Mouse (Mus musculus) midbrain, embryonic 14.5 days (tissue): Measurements from ENCODE around the gene Gopc. TPM values are rescaled to one million over a fixed set of nuclear protein-coding genes. Genes with fewer than 3 reads are reported as not detected.
"Not testable (repeated sequence)": the region's sequence is repeated elsewhere in the genome, so short reads cannot be mapped to it uniquely, and the experiment has no call there.

Experiments used
- ATAC-seq: fragments of 200-750 bp; cut with Nextera tagmentation; 2 replicates; pipeline ENCODE4 v1.8.0; 2017; ENCODE audit warnings: moderate number of reproducible peaks, moderate library complexity; ENCODE audit not compliant: low FRiP score, low TSS enrichment
- DNase-seq: peaks from one replicate; pipeline ENCODE4 v3.0.0-alpha.2; 2015
- H3K27ac ChIP-seq: fragments of 300-500 bp; sonication (generic); replicated peaks from 2 replicates; pipeline ENCODE4 v1.5.1; 2014; ENCODE audit warnings: mild to moderate bottlenecking, low read depth, low read length, moderate library complexity
- H3K27me3 ChIP-seq: fragments of 300-500 bp; sonication (generic); 2 replicates; pipeline ENCODE4 v1.6.1; 2014; ENCODE audit warnings: low read length, control low read depth, mixed read lengths; ENCODE audit not compliant: control insufficient read depth, insufficient read depth
- H3K36me3 ChIP-seq: fragments of 300-500 bp; sonication (generic); 2 replicates; pipeline ENCODE4 v1.6.1; 2014; ENCODE audit warnings: low read length, control low read depth; ENCODE audit not compliant: control insufficient read depth, insufficient read depth
- H3K4me1 ChIP-seq: fragments of 300-500 bp; sonication (generic); 2 replicates; pipeline ENCODE4 v1.6.1; 2014; ENCODE audit warnings: mild to moderate bottlenecking, antibody characterized with exemption, low read length, control low read depth; ENCODE audit not compliant: control insufficient read depth, insufficient read depth
- H3K4me2 ChIP-seq: fragments of 300-500 bp; sonication (generic); 2 replicates; pipeline ENCODE4 v1.6.1; 2014; ENCODE audit warnings: mild to moderate bottlenecking, low read length, moderate library complexity
- H3K4me3 ChIP-seq: fragments of 300-500 bp; sonication (generic); replicated peaks from 2 replicates; pipeline ENCODE4 v1.5.1; 2014; ENCODE audit warnings: low read depth, low read length
- H3K9ac ChIP-seq: fragments of 300-500 bp; sonication (generic); replicated peaks from 2 replicates; pipeline ENCODE4 v1.6.1; 2014; ENCODE audit warnings: mild to moderate bottlenecking, low read length, moderate library complexity
- H3K9me3 ChIP-seq: fragments of 300-500 bp; sonication (generic); 2 replicates; pipeline ENCODE4 v1.6.1; 2016; ENCODE audit warnings: low read length, control low read depth, mixed read lengths; ENCODE audit not compliant: control insufficient read depth
- WGBS: fragments of 180-500 bp; shearing (Covaris S2); extraction: QIAGEN DNeasy Blood & Tissue Kit; methylation state at CpG from one replicate; pipeline ENCODE4 v1.1.7; 2014; 5-methylcytosine and 5-hydroxymethylcytosine counted together
- polyA plus RNA-seq: library from polyadenylated mRNA; unstranded; fragments of >200 nt; fragmentation: Nextera tagmentation; extraction: Ambion mirVana; gene quantifications from 2 replicates; pipeline ENCODE4 v1.2.1, GENCODE M21; 2014

The Gopc gene
- polyA plus RNA-seq, 1 experiment from 2014 or later = 24.5 TPM

DNA sequence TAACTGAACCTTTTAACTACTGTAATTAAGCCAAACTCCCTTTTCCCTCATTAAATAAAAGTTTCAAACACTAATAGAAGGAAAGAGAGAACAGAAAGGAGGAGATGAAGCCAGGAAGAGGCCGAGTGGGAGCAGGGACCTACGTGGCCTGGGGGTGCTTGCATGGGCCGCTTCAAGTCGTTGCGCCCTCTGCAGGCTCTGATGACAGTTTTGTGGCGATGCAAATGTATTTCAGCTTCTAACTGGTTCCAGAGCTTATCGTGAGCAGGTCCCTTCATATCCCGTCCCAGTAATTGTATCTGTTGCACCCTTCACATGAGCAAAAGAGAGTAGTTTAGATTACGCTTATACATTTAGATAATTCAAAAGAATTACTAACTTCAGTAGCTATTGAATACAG lies 28.7 kb downstream of the Gopc start:
- peak; percentile 11 for DNase-seq
- peaks cover 43% of the 10 kb centered on the region for H3K36me3 ChIP-seq
- no peaks in the 10 kb centered on the region for H3K4me1 ChIP-seq
- H3K27me3 ChIP-seq = no peaks in the 10 kb centered on the region
- no peak overlapping the region for H3K4me2 ChIP-seq
- no peak overlapping the region for H3K27ac ChIP-seq
- no peak for ATAC-seq
- H3K9ac ChIP-seq = no peak overlapping the region
- H3K9me3 ChIP-seq = no peaks in the 10 kb centered on the region
- H3K4me3 ChIP-seq = no peak overlapping the region
- WGBS = 70% methylated on average over 9 of the region's 9 CpGs

- DNase-seq, H3K4me1 ChIP-seq, H3K27ac ChIP-seq, H3K9me3 ChIP-seq, H3K4me2 ChIP-seq, H3K4me3 ChIP-seq, H3K27me3 ChIP-seq, ATAC-seq, H3K9ac ChIP-seq: not testable (repeated sequence)
- WGBS = 97% methylated on average over 4 of the region's 4 CpGs
- H3K36me3 ChIP-seq = peaks cover 64% of the 10 kb centered on the region
These were observed 38.6 kb downstream of the Gopc start for GRCm38 (mm10) chr10:52343324-52343723.

- H3K27ac ChIP-seq = no peak overlapping the region
- ATAC-seq (no peak), DNase-seq (peak; percentile 79)
- no peaks in the 10 kb centered on the region for H3K27me3 ChIP-seq
- no peaks in the 10 kb centered on the region for H3K4me1 ChIP-seq
- no peak overlapping the region for H3K4me3 ChIP-seq
- peaks cover 3% of the 10 kb centered on the region; the same call in 1 of the 2 replicates for H3K36me3 ChIP-seq
- H3K4me2 ChIP-seq = no peak overlapping the region
- H3K9me3 ChIP-seq = no peaks in the 10 kb centered on the region
- 0% methylated on average over 1 of the region's 1 CpGs for WGBS
- H3K9ac ChIP-seq = no peak overlapping the region
These were observed 50.9 kb downstream of the Gopc start for GRCm38 (mm10) chr10:52331007-52331406.

- no peaks in the 10 kb centered on the region for H3K4me1 ChIP-seq
- H3K9ac ChIP-seq = no peak overlapping the region
- H3K4me3 ChIP-seq = no peak overlapping the region
- H3K4me2 ChIP-seq = no peak overlapping the region
- 98% methylated on average over 3 of the region's 3 CpGs for WGBS
- no peaks in the 10 kb centered on the region for H3K9me3 ChIP-seq
- H3K27ac ChIP-seq = no peak overlapping the region
- ATAC-seq = no peak
- DNase-seq = no peak
- H3K36me3 ChIP-seq = peaks cover 14% of the 10 kb centered on the region; the same call in 1 of the 2 replicates
- H3K27me3 ChIP-seq = no peaks in the 10 kb centered on the region
These were observed 60.0 kb downstream of the Gopc start for GRCm38 (mm10) chr10:52321918-52322317.

- WGBS = 96% methylated on average over 28 of the region's 28 CpGs
- Histone ChIP-seq H3K27me3 (no peaks in the 10 kb centered on the region), H3K36me3 (peaks cover 14% of the 10 kb centered on the region; the same call in 1 of the 2 replicates), H3K4me1 (no peaks in the 10 kb centered on the region), H3K27ac (no peak overlapping the region), H3K4me2 (no peak overlapping the region), H3K4me3 (no peak overlapping the region), H3K9ac (no peak overlapping the region), H3K9me3 (no peaks in the 10 kb centered on the region)
- ATAC-seq (no peak), DNase-seq (no peak)
These were observed 62.2 kb downstream of the Gopc start for GRCm38 (mm10) chr10:52319506-52320286.

DNA sequence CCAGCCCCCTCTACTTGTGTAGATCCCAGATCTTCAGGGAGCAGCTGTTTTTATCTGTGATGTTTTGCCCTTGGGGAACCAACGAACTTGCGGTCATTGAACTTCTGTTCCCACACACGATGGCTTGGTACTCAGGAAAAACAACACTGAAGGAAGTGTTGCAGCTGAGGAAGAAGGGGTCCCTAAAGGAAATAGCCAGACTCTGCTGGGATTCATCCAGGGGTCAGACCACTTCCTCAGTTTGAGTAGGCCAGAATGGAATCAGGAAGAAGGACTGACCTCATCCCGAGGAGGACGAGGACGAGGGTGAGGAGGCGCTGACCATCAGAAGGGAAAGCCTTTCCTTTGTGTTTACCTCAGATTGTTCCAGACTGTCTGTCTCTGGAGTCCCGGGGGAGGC lies 72.7 kb downstream of the Gopc start:
- no peak overlapping the region for H3K4me3 ChIP-seq
- H3K36me3 ChIP-seq = no peaks in the 10 kb centered on the region
- no peaks in the 10 kb centered on the region for H3K4me1 ChIP-seq
- H3K27me3 ChIP-seq = no peaks in the 10 kb centered on the region
- no peaks in the 10 kb centered on the region for H3K9me3 ChIP-seq
- 93% methylated on average over 8 of the region's 8 CpGs for WGBS
- no peak overlapping the region for H3K27ac ChIP-seq
- no peak overlapping the region for H3K4me2 ChIP-seq
- H3K9ac ChIP-seq = no peak overlapping the region
- DNase-seq = no peak
- no peak for ATAC-seq

GRCm38 (mm10) chr10:52304574-52304973 lies 77.3 kb downstream of the Gopc start:
- no peak for ATAC-seq
- DNase-seq = no peak

DNA sequence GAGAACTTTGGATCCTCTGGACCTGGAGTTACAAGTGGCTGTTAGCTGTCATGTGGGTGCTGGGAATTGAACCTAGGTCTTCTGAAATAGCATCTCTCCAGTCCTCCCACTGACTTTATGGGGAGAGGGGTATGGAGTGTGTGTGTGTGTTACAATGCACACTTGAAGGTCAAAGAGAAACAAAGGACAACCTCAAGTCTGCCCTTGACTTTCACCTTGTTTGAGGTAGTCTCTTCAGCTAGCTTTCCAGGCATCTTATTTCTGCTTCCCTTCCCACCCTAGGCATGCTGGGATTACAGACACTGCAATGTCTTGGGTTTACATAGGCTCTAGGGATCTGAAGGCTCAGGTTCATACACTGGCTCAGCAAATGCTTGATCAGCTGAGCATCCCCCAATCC lies 79.7 kb downstream of the Gopc start:
- ATAC-seq (no peak), DNase-seq (no peak)
- H3K4me3 ChIP-seq = no peak overlapping the region
- no peak overlapping the region for H3K27ac ChIP-seq
- no peaks in the 10 kb centered on the region for H3K27me3 ChIP-seq
- H3K9me3 ChIP-seq = no peaks in the 10 kb centered on the region
- H3K4me1 ChIP-seq = no peaks in the 10 kb centered on the region
- no peak overlapping the region for H3K9ac ChIP-seq
- H3K36me3 ChIP-seq = no peaks in the 10 kb centered on the region
- H3K4me2 ChIP-seq = no peak overlapping the region

More at GRCm38 (mm10) chr10:52304574-52304973, 77.3 kb downstream of the Gopc start:
- Histone ChIP-seq H3K27me3 (no peaks in the 10 kb centered on the region), H3K9ac (no peak overlapping the region), H3K27ac (no peak overlapping the region), H3K4me2 (no peak overlapping the region), H3K36me3 (no peaks in the 10 kb centered on the region), H3K4me1 (no peaks in the 10 kb centered on the region), H3K4me3 (no peak overlapping the region), H3K9me3 (no peaks in the 10 kb centered on the region)
- 87% methylated on average over 7 of the region's 7 CpGs for WGBS

GRCm38 (mm10) chr10:52301766-52302165 lies 80.2 kb downstream of the Gopc start:
- no peak overlapping the region for H3K4me2 ChIP-seq
- no peaks in the 10 kb centered on the region for H3K27me3 ChIP-seq
- H3K9ac ChIP-seq = no peak overlapping the region
- H3K4me3 ChIP-seq = no peak overlapping the region
- no peaks in the 10 kb centered on the region for H3K9me3 ChIP-seq
- no peak overlapping the region for H3K27ac ChIP-seq
- 97% methylated on average over 4 of the region's 4 CpGs for WGBS
- H3K4me1 ChIP-seq = no peaks in the 10 kb centered on the region
- DNase-seq (no peak), ATAC-seq (no peak)
- no peaks in the 10 kb centered on the region for H3K36me3 ChIP-seq
